Mouse (Mus musculus): ENCODE data around the gene Dgat2l6. TPM values are rescaled to one million over a fixed set of nuclear protein-coding genes. Genes with fewer than 3 reads are reported as not detected.

Gene Dgat2l6
- total RNA-seq (2022), result under 1 TPM; 0.07 to 0.56 (median 0.30) TPM

GRCm38 (mm10) chrX:100524471-100524870, at the start of gene Dgat2l6:
Dgat2l6 (plus strand) TSS chrX:100524838.
- no peak for DNase-seq (ENCODE audit: low spot score in 2 of 2)

DNA sequence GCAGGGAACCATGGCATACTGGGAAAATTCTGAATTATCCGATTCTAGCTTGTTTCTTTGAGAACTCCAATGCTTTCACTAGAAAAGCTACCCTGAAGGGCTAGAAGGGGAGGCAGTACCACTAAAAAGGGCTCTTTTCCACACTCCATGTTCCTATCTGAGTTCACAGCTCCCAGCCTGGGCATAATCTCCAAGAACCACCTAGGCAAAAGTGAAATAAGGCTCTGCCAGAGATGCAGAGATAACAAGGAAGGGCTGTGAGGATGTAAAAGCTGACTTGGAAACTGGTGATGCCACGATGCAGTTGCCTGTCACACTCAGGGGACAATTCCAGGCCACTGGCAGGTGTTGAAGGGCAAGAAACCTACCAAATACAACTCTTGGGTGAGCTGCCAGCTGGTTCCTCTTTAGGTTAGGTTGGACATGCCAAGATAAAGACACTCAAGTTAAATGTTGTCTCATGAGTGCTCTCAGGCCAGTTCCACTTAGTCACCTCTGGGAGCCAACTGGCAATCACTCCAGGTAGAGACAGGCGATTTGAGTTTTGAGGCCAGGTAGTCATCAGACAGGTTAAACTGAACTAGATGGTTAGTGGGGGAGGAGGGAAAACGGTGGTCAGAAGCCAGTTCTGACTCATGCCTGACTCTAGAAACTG, 48.9 kb upstream of the Dgat2l6 start:
- no peak for DNase-seq (ENCODE audit: low spot score in 2 of 2)

DNA sequence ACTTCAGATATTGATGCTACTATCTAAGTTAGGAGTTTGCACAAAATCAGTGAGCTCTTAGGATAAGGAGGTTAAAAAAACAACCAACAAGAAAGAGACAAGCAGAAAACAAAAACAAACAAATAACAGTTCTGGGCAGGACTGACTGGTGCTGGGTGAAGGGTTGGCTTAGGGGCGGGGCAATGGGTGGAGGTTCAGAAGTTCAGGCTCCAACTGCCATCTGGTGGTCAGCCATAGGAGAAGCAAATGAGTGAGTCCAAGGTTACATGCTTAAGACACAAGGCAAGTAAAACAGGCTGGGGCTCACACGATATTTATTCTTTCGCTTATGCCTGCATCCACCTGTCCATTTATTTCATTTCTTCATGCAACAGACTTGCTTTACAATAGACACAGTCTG, 44.3 kb upstream of the Dgat2l6 start:
- peak; percentile 21 to 38 for DNase-seq (ENCODE audit: low spot score in 2 of 2)

GRCm38 (mm10) chrX:100493500-100494067, 31.1 kb upstream of the Dgat2l6 start:
- no peak for DNase-seq (ENCODE audit: low spot score in 2 of 2)

DNA sequence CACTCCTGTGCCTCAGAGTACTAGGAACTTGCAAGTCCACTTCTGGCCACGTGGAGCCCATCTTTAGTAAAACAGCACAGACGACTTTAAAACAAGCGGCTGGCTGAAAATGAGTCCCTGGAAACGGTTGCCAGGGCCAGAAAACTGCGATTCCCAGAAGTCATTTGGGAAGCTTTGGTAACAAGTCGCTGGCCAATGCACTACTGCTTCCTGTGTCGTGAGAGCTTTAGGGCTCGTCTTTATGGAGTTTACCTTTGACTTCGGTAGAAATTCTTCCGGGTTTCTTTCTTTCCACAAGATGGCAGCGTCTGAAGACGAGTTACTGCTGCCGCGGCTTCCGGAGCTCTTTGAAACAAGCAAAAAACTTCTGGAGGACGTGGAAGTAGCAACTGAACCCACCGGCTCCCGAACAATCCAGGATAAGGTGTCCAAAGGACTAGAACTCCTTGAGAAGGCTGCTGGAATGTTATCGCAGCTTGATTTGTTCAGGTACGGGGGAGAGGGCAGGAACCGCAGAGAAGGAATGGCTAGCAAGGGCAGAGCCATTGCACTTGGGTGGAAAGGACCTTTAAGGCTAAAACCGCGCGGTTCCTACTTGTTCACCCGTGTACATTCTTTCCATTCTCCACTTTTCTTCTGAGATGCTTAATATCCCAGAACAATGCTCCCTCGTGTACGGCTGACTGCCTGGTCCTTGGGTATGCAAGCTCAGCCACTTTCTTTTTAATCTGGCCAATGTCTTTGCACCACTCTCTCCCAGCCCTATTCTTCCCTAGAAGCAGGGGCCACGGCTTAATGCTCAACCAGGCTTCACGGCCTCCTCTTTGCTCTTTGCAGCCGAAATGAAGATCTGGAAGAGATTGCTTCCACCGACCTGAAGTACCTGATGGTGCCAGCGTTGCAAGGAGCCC, 30.3 kb upstream of the Dgat2l6 start, which contains the start of gene Igbp1:
Gene Igbp1 (plus strand): TSS at position 224 of the 911 bp plus-strand sequence.
- DNase-seq (ENCODE audit: low spot score in 2 of 2), result peak; percentile 64 to 69

GRCm38 (mm10) chrX:100504175-100504851, 20.3 kb upstream of the Dgat2l6 start:
- no peak for DNase-seq (ENCODE audit: low spot score in 2 of 2)

DNA sequence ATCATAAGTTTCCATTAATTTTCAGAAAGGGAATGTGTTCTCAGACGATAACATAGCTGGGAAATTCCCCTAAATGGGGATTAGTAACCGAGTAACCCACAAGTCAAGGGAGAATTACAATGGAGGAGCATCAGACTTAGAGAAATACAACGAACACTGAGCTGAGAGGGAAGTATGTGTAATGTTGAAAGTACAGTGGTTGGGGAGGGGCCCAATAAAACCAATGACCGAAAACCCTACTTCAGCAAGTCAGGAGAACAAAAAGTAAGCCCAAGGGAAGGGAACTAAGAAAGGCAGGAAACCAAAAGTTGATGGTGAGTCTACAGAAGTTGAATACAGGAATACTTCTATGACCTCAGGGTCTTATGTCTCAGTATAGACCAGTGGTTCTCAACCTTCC, 16.5 kb upstream of the Dgat2l6 start:
- no peak for DNase-seq (ENCODE audit: low spot score in 2 of 2)

DNA sequence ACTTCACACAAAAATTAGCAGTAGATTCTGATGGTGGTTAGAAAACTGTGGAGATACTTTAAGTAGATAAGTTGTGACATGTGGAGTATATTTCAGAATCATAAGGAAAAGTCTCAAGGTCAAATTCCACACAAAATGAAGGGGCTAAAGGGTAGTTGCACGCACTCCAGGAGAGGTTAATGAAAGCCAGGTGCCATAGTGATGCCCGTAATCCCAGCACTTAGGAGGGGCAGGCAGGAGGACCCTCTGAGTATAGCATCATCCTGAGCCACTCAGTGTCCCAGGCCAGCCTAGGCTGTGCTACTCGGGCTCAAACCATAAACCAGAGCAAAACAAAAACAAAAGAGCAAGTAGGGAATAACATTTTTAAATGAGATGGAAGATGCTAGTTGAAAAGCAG, 14.7 kb upstream of the Dgat2l6 start:
- DNase-seq (ENCODE audit: low spot score in 2 of 2), result no peak

DNA sequence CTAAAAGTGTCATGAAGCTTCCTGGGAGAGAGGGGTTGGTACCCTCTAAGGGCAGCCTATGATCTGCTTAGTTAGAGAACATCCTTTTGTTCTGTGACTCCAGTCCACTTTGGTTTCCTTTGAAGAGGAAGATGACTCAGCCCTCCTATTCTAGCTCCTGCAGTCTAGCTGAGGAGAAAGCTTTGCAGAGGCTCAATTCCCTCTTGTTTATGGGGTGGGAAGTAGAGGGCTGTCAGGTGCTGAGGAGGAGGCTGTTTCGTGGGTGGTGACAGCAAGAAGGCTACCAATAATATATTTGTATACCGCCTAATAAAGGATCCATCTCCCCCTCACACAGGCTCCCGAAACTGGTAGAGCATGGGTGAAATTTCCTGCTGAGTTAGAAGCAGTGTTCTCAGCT, 8.0 kb upstream of the Dgat2l6 start:
- no peak for DNase-seq (ENCODE audit: low spot score in 2 of 2)

- DNase-seq (ENCODE audit: low spot score in 2 of 2), result no peak
Measured at GRCm38 (mm10) chrX:100517626-100518025, 7.0 kb upstream of the Dgat2l6 start.

DNA sequence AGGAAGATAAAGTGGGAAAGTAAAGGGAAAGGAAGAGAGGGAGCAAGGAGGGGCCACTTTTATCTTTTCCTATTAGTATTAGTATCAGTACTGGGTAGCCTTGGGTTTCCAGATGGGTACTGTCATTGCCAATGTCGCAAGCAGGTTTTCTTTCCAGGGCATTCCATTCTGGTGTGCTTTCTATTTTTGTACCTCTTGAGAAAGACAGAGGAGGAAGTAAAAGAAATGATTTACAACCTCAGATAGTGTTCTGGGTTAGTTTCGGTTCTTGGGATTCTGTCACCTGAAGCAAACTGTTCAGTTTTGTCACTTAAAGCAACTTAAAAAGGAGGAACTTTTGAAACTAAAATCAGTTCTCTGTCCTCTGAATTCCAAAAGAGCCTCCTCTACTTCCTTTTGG, 6.1 kb upstream of the Dgat2l6 start:
- DNase-seq (ENCODE audit: low spot score in 2 of 2), result no peak

- no peak for DNase-seq (ENCODE audit: low spot score in 2 of 2)
Measured at GRCm38 (mm10) chrX:100556026-100556425, 31.4 kb downstream of the Dgat2l6 start.

- DNase-seq (ENCODE audit: low spot score in 2 of 2), result no peak
Measured at GRCm38 (mm10) chrX:100565696-100566095, 41.1 kb downstream of the Dgat2l6 start.

- no peak for DNase-seq (ENCODE audit: low spot score in 2 of 2)
Measured at GRCm38 (mm10) chrX:100571951-100572350, 47.3 kb downstream of the Dgat2l6 start, which contains the start of gene Awat1. Awat1 (plus strand) TSS chrX:100572251.

DNA sequence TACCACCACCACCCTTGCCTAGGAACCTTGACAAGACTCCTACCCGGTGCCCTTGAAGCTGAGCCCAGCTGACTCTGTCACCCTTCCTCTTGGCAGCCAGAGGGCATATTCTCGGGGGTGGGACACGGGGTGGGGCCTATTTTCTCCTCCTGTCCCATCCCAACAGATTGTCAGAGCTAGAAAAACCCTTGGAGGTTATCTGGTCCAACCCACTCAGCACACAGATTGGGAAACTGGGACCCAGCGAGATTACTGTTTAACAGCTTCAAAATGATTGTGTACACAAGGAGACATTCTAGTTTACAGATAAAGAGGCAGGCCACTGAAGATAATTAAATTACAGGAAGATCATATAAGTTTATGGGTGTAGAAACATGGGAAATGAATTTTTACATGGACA, 70.2 kb downstream of the Dgat2l6 start, which contains the start of gene P2ry4:
Gene P2ry4 (minus strand): TSS at position 79 of the 400 bp plus-strand sequence.
- DNase-seq (ENCODE audit: low spot score in 2 of 2), result no peak

Other genes with a start within 250 kb of the Dgat2l6 start
- not detected for gene Otud6a, start 95.8 kb upstream of the Dgat2l6 start, total RNA-seq (2022)
- under 1 TPM in 1 of 4 experiments, not detected in 3; 0.34 TPM for gene Awat2, start 82.1 kb upstream of the Dgat2l6 start, total RNA-seq (2022)
- gene Igbp1, start 30.5 kb upstream of the Dgat2l6 start, total RNA-seq (2022), result 10 to 100 TPM; 36.1 to 41.6 (median 38.7) TPM
- gene Awat1, start 47.4 kb downstream of the Dgat2l6 start, total RNA-seq (2022), result not detected
- gene P2ry4, start 70.0 kb downstream of the Dgat2l6 start, total RNA-seq (2022), result not detected
- not detected for gene Arr3, start 80.7 kb downstream of the Dgat2l6 start, total RNA-seq (2022)
- gene Kif4, start 100.9 kb downstream of the Dgat2l6 start, total RNA-seq (2022), result under 1 TPM in 1 of 4 experiments, not detected in 3; 0.07 TPM
- 10 to 100 TPM in 3 of 4 experiments, 1 to 10 TPM in 1; 9.9 to 13.4 (median 11.3) TPM for gene Pdzd11, start 101.7 kb downstream of the Dgat2l6 start, total RNA-seq (2022)
- gene Gdpd2, start 205.0 kb downstream of the Dgat2l6 start, total RNA-seq (2022), result not detected
- gene Dlg3, start 242.9 kb downstream of the Dgat2l6 start, total RNA-seq (2022), result 1 to 10 TPM in 2 of 4 experiments, under 1 TPM in 2; 0.61 to 1.0 (median 0.98) TPM

Measured in gastrocnemius, adult 8-10 months (tissue).